Mouse (Mus musculus): ENCODE measurements around the gene Hand2. TPM values are rescaled to one million over a fixed set of nuclear protein-coding genes. Genes with fewer than 3 reads are reported as not detected.

The Hand2 gene
- total and polyA plus RNA-seq, 2 experiments, result 2.0 to 3.9 TPM

GRCm38 (mm10) chr8:57309844-57310485 lies 10.8 kb upstream of the Hand2 start:
- TF ChIP-seq CTCF (IDR thresholded peaks at IDR 0.05; ENCODE audit: low read depth, low read length), result no peak
- TF ChIP-seq POLR2A (IDR thresholded peaks at IDR 0.05; ENCODE audit: extremely low read depth, insufficient read depth, low read length), result no peak
- WGBS, result 40% methylated on average over 1 of the region's 1 CpGs
- no peaks in the 10 kb centered on the region for H3K36me3 ChIP-seq (ENCODE audit: control insufficient read depth, insufficient read depth, low read length)

GRCm38 (mm10) chr8:57312031-57312981 lies 8.5 kb upstream of the Hand2 start:
- H3K79me2 ChIP-seq (ENCODE audit: control insufficient read depth, insufficient read depth, low read length), result no peaks in the 10 kb centered on the region
- peak overlapping the region; percentile 39 for H3K27ac ChIP-seq (replicated peaks; ENCODE audit: insufficient read depth, low read depth, low read length)
- peak overlapping the region; percentile 31 for H3K4me3 ChIP-seq (ENCODE audit: insufficient read depth, low read depth, low read length)
- peak overlapping the region; percentile 35 for H3K9ac ChIP-seq (ENCODE audit: low read depth, low read length)
- H3K36me3 ChIP-seq (ENCODE audit: control insufficient read depth, insufficient read depth, low read length), result no peaks in the 10 kb centered on the region
- DNase-seq (ENCODE audit: extremely low read depth, low read depth, low spot score), result no peak
- peaks cover 15% of the 10 kb centered on the region; the same call in 1 of the 2 replicates for H3K27me3 ChIP-seq (ENCODE audit: control insufficient read depth, insufficient read depth, low read length)
- no peaks in the 10 kb centered on the region for H3K4me1 ChIP-seq (ENCODE audit: control insufficient read depth, insufficient read depth, low read length)
- WGBS, result 3% methylated on average over 30 of the region's 30 CpGs
- TF ChIP-seq CTCF (IDR thresholded peaks at IDR 0.05; ENCODE audit: low read depth, low read length) (no peak), POLR2A (IDR thresholded peaks at IDR 0.05; ENCODE audit: extremely low read depth, insufficient read depth, low read length) (no peak)

More at GRCm38 (mm10) chr8:57309844-57310485, 10.8 kb upstream of the Hand2 start:
- no peak overlapping the region for H3K4me3 ChIP-seq (ENCODE audit: insufficient read depth, low read depth, low read length)
- no peaks in the 10 kb centered on the region for H3K79me2 ChIP-seq (ENCODE audit: control insufficient read depth, insufficient read depth, low read length)
- no peak overlapping the region for H3K27ac ChIP-seq (replicated peaks; ENCODE audit: insufficient read depth, low read depth, low read length)
- no peak for DNase-seq (ENCODE audit: extremely low read depth, low read depth, low spot score)
- no peak overlapping the region for H3K9ac ChIP-seq (ENCODE audit: low read depth, low read length)
- H3K27me3 ChIP-seq (ENCODE audit: control insufficient read depth, insufficient read depth, low read length), result peaks cover 15% of the 10 kb centered on the region; the same call in 1 of the 2 replicates
- H3K4me1 ChIP-seq (ENCODE audit: control insufficient read depth, insufficient read depth, low read length), result no peaks in the 10 kb centered on the region

- H3K27me3 ChIP-seq (ENCODE audit: control insufficient read depth, insufficient read depth, low read length), result peaks cover 16% of the 10 kb centered on the region; the same call in 1 of the 2 replicates
- WGBS, result 10% methylated on average over 10 of the region's 10 CpGs
Observed at GRCm38 (mm10) chr8:57313583-57313982, 7.2 kb upstream of the Hand2 start.

GRCm38 (mm10) chr8:57314216-57314615 lies 6.6 kb upstream of the Hand2 start:
- Histone ChIP-seq H3K4me1 (ENCODE audit: control insufficient read depth, insufficient read depth, low read length) (no peaks in the 10 kb centered on the region), H3K27ac (replicated peaks; ENCODE audit: insufficient read depth, low read depth, low read length) (peak overlapping the region; percentile 10), H3K79me2 (ENCODE audit: control insufficient read depth, insufficient read depth, low read length) (no peaks in the 10 kb centered on the region), H3K9ac (ENCODE audit: low read depth, low read length) (0 out of 2 replicates have a peak overlapping the region, but pooled peaks have one; percentile 35), H3K4me3 (ENCODE audit: insufficient read depth, low read depth, low read length) (no peak overlapping the region), H3K27me3 (ENCODE audit: control insufficient read depth, insufficient read depth, low read length) (peaks cover 18% of the 10 kb centered on the region; the same call in 1 of the 2 replicates), H3K36me3 (ENCODE audit: control insufficient read depth, insufficient read depth, low read length) (no peaks in the 10 kb centered on the region)
- 4% methylated on average over 10 of the region's 10 CpGs for WGBS
- TF ChIP-seq CTCF (IDR thresholded peaks at IDR 0.05; ENCODE audit: low read depth, low read length) (peak; percentile 16; the same call in 1 of the 2 replicates), POLR2A (IDR thresholded peaks at IDR 0.05; ENCODE audit: extremely low read depth, insufficient read depth, low read length) (no peak)
- DNase-seq (ENCODE audit: extremely low read depth, low read depth, low spot score), result no peak

More at GRCm38 (mm10) chr8:57313583-57313982, 7.2 kb upstream of the Hand2 start:
- Histone ChIP-seq H3K9ac (ENCODE audit: low read depth, low read length) (no peak overlapping the region), H3K27ac (replicated peaks; ENCODE audit: insufficient read depth, low read depth, low read length) (peak overlapping the region; percentile 10), H3K4me1 (ENCODE audit: control insufficient read depth, insufficient read depth, low read length) (no peaks in the 10 kb centered on the region), H3K79me2 (ENCODE audit: control insufficient read depth, insufficient read depth, low read length) (no peaks in the 10 kb centered on the region), H3K4me3 (ENCODE audit: insufficient read depth, low read depth, low read length) (no peak overlapping the region), H3K36me3 (ENCODE audit: control insufficient read depth, insufficient read depth, low read length) (no peaks in the 10 kb centered on the region)
- TF ChIP-seq POLR2A (IDR thresholded peaks at IDR 0.05; ENCODE audit: extremely low read depth, insufficient read depth, low read length), result no peak
- no peak for TF ChIP-seq CTCF (IDR thresholded peaks at IDR 0.05; ENCODE audit: low read depth, low read length)
- DNase-seq (ENCODE audit: extremely low read depth, low read depth, low spot score), result no peak

- Histone ChIP-seq H3K9ac (ENCODE audit: low read depth, low read length) (no peak overlapping the region), H3K4me3 (ENCODE audit: insufficient read depth, low read depth, low read length) (no peak overlapping the region), H3K4me1 (ENCODE audit: control insufficient read depth, insufficient read depth, low read length) (no peaks in the 10 kb centered on the region), H3K27ac (replicated peaks; ENCODE audit: insufficient read depth, low read depth, low read length) (peak overlapping the region; percentile 55; the same call in 1 of the 2 replicates), H3K36me3 (ENCODE audit: control insufficient read depth, insufficient read depth, low read length) (no peaks in the 10 kb centered on the region), H3K27me3 (ENCODE audit: control insufficient read depth, insufficient read depth, low read length) (peaks cover 20% of the 10 kb centered on the region; the same call in 1 of the 2 replicates), H3K79me2 (ENCODE audit: control insufficient read depth, insufficient read depth, low read length) (no peaks in the 10 kb centered on the region)
- 8% methylated on average over 3 of the region's 3 CpGs for WGBS
- DNase-seq (ENCODE audit: extremely low read depth, low read depth, low spot score), result no peak
- no peak for TF ChIP-seq POLR2A (IDR thresholded peaks at IDR 0.05; ENCODE audit: extremely low read depth, insufficient read depth, low read length)
- TF ChIP-seq CTCF (IDR thresholded peaks at IDR 0.05; ENCODE audit: low read depth, low read length), result no peak
Observed at GRCm38 (mm10) chr8:57315471-57315870, 5.3 kb upstream of the Hand2 start.

Data from liver, adult 2 months (tissue).